Mouse (Mus musculus) testis, adult 2 months (tissue): Measurements from ENCODE around the gene Pomgnt2. TPM values are rescaled to one million over a fixed set of nuclear protein-coding genes. Genes with fewer than 3 reads are reported as not detected.

Experiments
- H3K27ac ChIP-seq: fragments of 200-500 bp; 2 replicates; pipeline ENCODE4 v1.5.1; 2012; ENCODE audit warnings: low read depth, low read length; ENCODE audit not compliant: control insufficient read depth, insufficient read depth
- H3K27me3 ChIP-seq: fragments of 200-500 bp; 2 replicates; pipeline ENCODE4 v1.6.1; 2012; ENCODE audit warnings: mild to moderate bottlenecking, low read length, moderate library complexity; ENCODE audit not compliant: control insufficient read depth, insufficient read depth
- H3K36me3 ChIP-seq: fragments of 200-500 bp; 2 replicates; pipeline ENCODE4 v1.6.1; 2012; ENCODE audit warnings: mild to moderate bottlenecking, low read length; ENCODE audit not compliant: control insufficient read depth, insufficient read depth
- H3K4me1 ChIP-seq: fragments of 200-500 bp; 2 replicates; pipeline ENCODE4 v1.6.1; 2012; ENCODE audit warnings: low read length; ENCODE audit not compliant: control insufficient read depth, insufficient read depth
- H3K4me3 ChIP-seq: fragments of 200-500 bp; 2 replicates; pipeline ENCODE4 v1.5.1; 2012; ENCODE audit warnings: low read depth, mild to moderate bottlenecking, low read length, moderate library complexity, mixed read lengths; ENCODE audit not compliant: control insufficient read depth
- CTCF ChIP-seq: fragments of 200-500 bp; IDR thresholded peaks from 2 replicates; pipeline ENCODE4 v1.5.1; 2012; ENCODE audit warnings: low read depth, mild to moderate bottlenecking, inconsistent platforms, low read length, moderate library complexity; ENCODE audit not compliant: control insufficient read depth, insufficient read depth, insufficient replicate concordance
- POLR2A ChIP-seq: fragments of 200-500 bp; IDR thresholded peaks from 2 replicates; pipeline ENCODE4 v1.6.1; 2012; ENCODE audit warnings: low read depth, mild to moderate bottlenecking, inconsistent platforms, low read length, moderate library complexity; ENCODE audit not compliant: control insufficient read depth
- polyA plus RNA-seq: library from polyadenylated mRNA; depleted of rRNA; stranded (reverse); fragments of >200 nt; gene quantifications from 2 replicates; pipeline ENCODE4 v1.2.3, GENCODE M21; 2012

Gene Pomgnt2
- polyA plus RNA-seq, 1 experiment: 8.7 TPM

DNA sequence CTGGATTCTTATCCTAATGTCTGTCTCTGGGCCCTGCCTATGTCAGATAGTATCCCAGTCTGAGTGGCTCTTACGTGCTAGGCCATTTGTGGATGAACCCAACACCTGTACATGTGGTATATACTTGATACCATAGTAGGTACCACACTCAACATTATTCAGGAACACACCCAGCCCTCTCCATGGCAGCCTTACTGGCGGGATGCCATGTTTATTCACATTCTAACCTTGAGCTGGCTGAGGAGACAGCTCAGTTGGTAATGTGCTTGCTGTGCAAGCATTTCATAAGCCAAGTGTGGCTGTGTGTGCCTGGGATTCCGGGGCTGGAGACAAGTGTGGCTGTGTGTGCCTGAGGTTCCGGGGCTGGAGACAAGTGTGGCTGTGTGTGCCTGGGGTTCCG is 28.7 kb downstream of the Pomgnt2 start:
- Histone ChIP-seq H3K36me3 (no peaks in the 10 kb centered on the region), H3K27me3 (no peaks in the 10 kb centered on the region), H3K4me1 (no peaks in the 10 kb centered on the region), H3K4me3 (no peak overlapping the region), H3K27ac (no peak overlapping the region)
- TF ChIP-seq POLR2A (no peak), CTCF (no peak)

GRCm38 (mm10) chr9:121964941-121965340 is 32.0 kb downstream of the Pomgnt2 start:
- Histone ChIP-seq H3K4me3 (no peak overlapping the region), H3K27me3 (no peaks in the 10 kb centered on the region), H3K4me1 (peaks cover 7% of the 10 kb centered on the region), H3K36me3 (no peaks in the 10 kb centered on the region), H3K27ac (no peak overlapping the region)
- TF ChIP-seq CTCF (no peak), POLR2A (no peak)

- Histone ChIP-seq H3K4me1 (peaks cover 11% of the 10 kb centered on the region), H3K27ac (peak overlapping the region; percentile 14), H3K27me3 (no peaks in the 10 kb centered on the region), H3K4me3 (no peak overlapping the region), H3K36me3 (no peaks in the 10 kb centered on the region)
- TF ChIP-seq CTCF (no peak), POLR2A (no peak)
Observed at GRCm38 (mm10) chr9:121959966-121960635, 36.8 kb downstream of the Pomgnt2 start.

DNA sequence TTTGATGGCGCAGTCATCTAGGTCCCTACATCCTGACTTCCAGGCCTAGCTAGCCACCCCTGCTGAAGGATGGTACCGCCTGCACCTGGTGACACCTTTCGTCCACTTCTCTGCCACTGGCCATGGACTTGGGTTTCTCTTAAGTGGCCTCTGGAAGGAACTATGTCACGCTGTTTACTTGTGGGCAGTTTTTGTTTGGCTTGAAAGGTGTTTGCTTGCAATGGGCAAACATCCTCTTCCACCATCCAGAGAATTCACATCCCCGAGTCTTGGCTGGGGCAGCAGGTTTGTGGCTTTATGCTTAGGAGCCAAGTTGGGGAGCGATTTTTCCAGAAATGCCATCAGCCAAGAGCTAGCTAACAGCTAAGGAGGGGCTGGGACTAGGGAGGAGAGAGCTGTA is 44.3 kb downstream of the Pomgnt2 start:
- no peak overlapping the region for H3K4me3 ChIP-seq
- H3K4me1 ChIP-seq: no peaks in the 10 kb centered on the region
- H3K27me3 ChIP-seq: no peaks in the 10 kb centered on the region
- H3K27ac ChIP-seq: no peak overlapping the region
- TF ChIP-seq POLR2A (no peak), CTCF (no peak)
- no peaks in the 10 kb centered on the region for H3K36me3 ChIP-seq

- Histone ChIP-seq H3K36me3 (no peaks in the 10 kb centered on the region), H3K4me1 (no peaks in the 10 kb centered on the region), H3K27me3 (no peaks in the 10 kb centered on the region), H3K27ac (no peak overlapping the region), H3K4me3 (peak overlapping the region; percentile 6)
- TF ChIP-seq POLR2A (no peak), CTCF (no peak)
Observed at GRCm38 (mm10) chr9:121951114-121951423, 45.8 kb downstream of the Pomgnt2 start.

DNA sequence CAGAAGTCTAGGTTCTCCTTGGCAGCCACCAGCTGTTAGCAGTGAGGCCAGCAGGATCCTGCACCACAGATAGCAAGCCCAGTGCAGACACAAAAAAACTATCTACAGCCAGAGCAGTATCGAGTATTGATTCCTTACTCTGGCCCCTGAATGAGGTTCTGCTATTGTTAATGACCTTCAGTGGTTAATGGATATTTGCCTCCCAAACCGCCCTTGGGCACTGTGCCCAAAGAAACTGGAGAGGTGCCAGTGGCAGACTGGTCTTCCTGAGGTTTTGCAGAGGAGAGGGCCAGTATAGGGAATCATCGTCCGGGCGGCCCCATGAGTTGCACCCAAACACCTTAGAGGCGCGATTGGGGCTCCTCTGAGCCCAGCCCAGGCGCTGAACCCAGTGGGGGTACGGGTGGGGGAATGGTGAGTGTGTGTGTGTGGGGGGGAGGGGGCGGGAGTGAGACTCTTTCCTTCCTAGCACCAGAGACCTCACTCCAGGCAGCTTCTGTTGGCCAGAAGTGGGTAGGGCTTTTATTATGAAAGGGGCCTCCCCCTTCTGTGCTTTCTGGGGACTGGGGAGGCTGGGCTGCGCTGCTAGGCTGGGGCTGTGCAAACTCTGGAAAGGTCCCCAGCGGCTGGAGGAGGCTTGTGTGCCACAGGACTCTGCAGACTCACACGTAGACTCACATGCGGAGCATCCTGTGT is 46.3 kb downstream of the Pomgnt2 start, which contains the start of gene Fam198a:
Gene Fam198a (plus strand): TSS at position 571 of the 696 bp plus-strand sequence.
- Histone ChIP-seq H3K4me1 (no peaks in the 10 kb centered on the region), H3K4me3 (peak within 1 kb of the TSS; percentile 6), H3K36me3 (no peaks in the 10 kb centered on the region), H3K27ac (no peak within 1 kb of the TSS), H3K27me3 (no peaks in the 10 kb centered on the region)
- TF ChIP-seq POLR2A (no peak), CTCF (no peak)

- no peak overlapping the region for H3K4me3 ChIP-seq
- H3K36me3 ChIP-seq: no peaks in the 10 kb centered on the region
- TF ChIP-seq POLR2A (no peak), CTCF (no peak)
- no peaks in the 10 kb centered on the region for H3K27me3 ChIP-seq
- H3K4me1 ChIP-seq: no peaks in the 10 kb centered on the region
- no peak overlapping the region for H3K27ac ChIP-seq
Observed at GRCm38 (mm10) chr9:121948431-121948830, 48.5 kb downstream of the Pomgnt2 start.

DNA sequence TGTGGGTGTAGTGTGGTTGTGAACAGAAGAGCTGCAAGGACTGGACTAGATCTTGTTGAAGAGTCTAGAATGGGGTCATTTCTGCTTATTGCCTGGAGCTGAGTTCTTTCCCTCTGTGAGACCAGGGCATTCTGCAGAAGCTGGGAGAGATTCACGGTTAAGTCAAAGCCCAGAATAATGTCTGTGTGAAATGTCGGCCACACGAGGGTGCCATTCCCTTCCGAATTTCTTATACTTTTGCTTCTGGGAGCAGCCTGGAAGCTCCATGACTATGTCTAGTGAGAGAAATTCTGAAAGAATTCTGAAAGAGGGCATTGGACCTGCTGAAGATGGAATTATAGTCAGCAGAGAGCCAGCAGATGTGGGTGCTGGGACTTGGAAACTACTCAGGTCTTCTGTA is 49.1 kb downstream of the Pomgnt2 start:
- TF ChIP-seq POLR2A: no peak
- H3K27ac ChIP-seq: no peak overlapping the region
- no peaks in the 10 kb centered on the region for H3K4me1 ChIP-seq
- no peaks in the 10 kb centered on the region for H3K27me3 ChIP-seq
- no peak overlapping the region for H3K4me3 ChIP-seq
- no peaks in the 10 kb centered on the region for H3K36me3 ChIP-seq
